Mouse (Mus musculus): Measurements from ENCODE around the gene Tbl2. TPM values are rescaled to one million over a fixed set of nuclear protein-coding genes. Genes with fewer than 3 reads are reported as not detected.

Tbl2 gene
- 10.4 and 12.3 TPM in 2 replicates for polyA plus RNA-seq (2015; fragmentation: Nextera tagmentation; extraction: Ambion mirVana)

DNA sequence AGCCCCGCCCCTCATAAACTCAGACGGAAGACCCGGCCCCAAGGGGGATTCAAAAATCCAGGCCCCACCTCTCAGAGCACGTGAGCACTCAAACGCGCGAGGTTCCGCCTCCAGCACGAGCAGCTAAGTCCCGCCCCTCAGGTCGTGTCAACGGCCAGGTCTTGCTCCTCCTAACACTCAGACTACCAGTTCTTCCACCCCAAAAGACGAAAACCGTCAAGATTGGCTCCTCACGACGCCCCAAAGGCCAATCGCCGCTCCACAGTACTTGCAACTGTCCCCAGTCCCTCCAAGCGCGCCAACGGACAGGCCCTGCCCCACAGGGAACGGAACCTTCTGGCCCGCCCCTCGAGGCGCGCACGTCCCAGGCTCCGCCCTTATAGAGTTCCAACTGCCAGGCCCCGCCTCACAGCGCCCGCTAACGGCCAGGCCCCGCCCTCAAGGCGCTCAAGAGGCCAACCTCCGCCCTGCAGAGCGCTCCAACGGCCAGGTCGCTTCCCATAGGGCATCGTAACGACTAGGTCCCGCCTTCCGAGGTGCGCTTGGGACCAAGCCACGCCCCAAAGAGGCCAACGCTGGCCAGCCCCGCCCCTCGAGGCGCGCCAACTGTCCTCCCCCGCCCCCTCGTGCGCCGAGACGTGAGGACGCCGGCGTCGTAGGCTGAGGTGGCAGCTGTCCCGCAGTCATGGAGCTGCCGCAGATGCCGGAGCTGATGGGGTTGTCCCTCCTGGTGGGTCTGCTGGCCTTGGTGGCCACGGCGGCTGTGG, at the start of gene Tbl2:
Gene Tbl2 (plus strand): TSS at position 605 of the 767 bp plus-strand sequence.
- H3K36me3 ChIP-seq (replicated peaks; ENCODE audit: insufficient read depth, low read length): peaks cover 12% of the 10 kb centered on the region
- peak; percentile 95 for ATAC-seq
- under 1% methylated on average over 62 of the region's 63 CpGs for WGBS (ENCODE audit: insufficient replicate concordance)

DNA sequence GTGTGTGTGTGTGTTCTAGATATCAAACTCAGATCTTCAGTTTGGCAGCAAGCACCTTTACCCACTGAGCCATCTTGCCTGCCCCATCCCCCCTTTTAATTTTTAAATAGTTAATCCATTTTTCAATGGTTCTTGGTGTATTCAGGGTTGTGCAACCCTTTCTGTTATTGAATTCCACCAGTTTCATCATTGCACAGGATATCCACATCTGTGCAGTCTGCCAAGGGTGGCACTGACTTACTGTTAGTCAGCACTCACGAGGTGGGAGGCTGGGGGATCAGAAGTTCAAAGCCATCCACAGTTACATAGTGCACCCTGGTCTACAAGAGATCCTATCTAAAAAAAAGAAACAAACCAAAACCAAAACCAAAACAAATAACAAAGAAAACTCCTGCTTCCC, 48.5 kb upstream of the Tbl2 start:
- DNase-seq: no peak
- peak; percentile 81 for ATAC-seq
- Histone ChIP-seq H3K27ac (ENCODE audit: low read depth) (no peak overlapping the region), H3K9me3 (ENCODE audit: low read length) (no peaks in the 10 kb centered on the region), H3K4me3 (ENCODE audit: low read depth, low read length) (no peak overlapping the region), H3K9ac (replicated peaks) (no peak overlapping the region), H3K4me1 (ENCODE audit: insufficient read depth) (no peaks in the 10 kb centered on the region), H3K27me3 (ENCODE audit: insufficient read depth, low read length) (0 out of 2 replicates have a peak, but pooled peaks cover 3% of the 10 kb centered on the region), H3K4me2 (ENCODE audit: low read depth, low read length) (no peak overlapping the region), H3K36me3 (replicated peaks; ENCODE audit: insufficient read depth, low read length) (no peaks in the 10 kb centered on the region)
- WGBS (ENCODE audit: insufficient replicate concordance): 38% methylated on average over 1 of the region's 1 CpGs
- TF ChIP-seq CTCF (IDR thresholded peaks at IDR 0.05; ENCODE audit: low read depth) (no peak), EP300 (IDR thresholded peaks at IDR 0.05; ENCODE audit: low read depth) (no peak)

More for the DNA sequence above, at the start of gene Tbl2:
- TF ChIP-seq EP300 (IDR thresholded peaks at IDR 0.05; ENCODE audit: low read depth) (peak; percentile 41), CTCF (IDR thresholded peaks at IDR 0.05; ENCODE audit: low read depth) (peak; percentile 40)
- H3K4me2 ChIP-seq (ENCODE audit: low read depth, low read length): peak within 1 kb of the TSS; percentile 98
- peak; percentile 99 for DNase-seq
- no peaks in the 10 kb centered on the region for H3K27me3 ChIP-seq (ENCODE audit: insufficient read depth, low read length)
- H3K9ac ChIP-seq (replicated peaks): peak within 1 kb of the TSS; percentile 86
- peaks cover 15% of the 10 kb centered on the region for H3K4me1 ChIP-seq (ENCODE audit: insufficient read depth)
- H3K27ac ChIP-seq (ENCODE audit: low read depth): peak within 1 kb of the TSS; percentile 93
- peak within 1 kb of the TSS; percentile 91 for H3K4me3 ChIP-seq (ENCODE audit: low read depth, low read length)
- no peaks in the 10 kb centered on the region for H3K9me3 ChIP-seq (ENCODE audit: low read length)

DNA sequence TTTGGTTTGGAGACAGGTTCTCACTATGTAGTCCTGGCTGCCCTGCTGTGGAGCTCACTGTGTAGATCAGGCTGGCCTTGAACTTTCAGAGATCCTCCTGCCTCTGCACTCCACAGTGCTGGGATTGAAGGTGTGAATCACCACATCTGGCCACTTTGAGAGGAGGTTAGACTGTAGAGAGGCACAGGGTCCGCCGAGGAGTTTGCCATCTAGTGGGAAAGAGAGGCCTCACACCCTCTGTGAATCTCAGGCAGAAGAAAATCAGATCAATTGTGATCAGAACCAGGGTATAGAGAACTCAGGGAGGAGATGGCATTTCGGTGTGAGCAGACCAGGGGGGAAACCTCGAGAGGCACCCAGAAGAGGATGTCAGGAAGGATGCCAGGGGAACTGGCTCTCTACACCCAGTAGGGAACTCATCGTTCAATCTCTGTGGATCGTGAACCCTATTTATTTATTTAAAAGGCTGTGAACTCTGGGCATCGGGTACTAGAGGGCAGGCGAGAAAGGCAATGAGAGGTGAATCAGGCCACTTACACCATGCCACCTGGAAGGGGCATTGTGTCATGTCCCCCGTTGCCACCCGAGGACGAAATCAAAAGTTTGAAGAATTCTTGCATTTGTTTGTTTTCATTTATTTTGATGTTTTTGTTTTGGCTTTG, 45.3 kb upstream of the Tbl2 start:
- no peaks in the 10 kb centered on the region for H3K9me3 ChIP-seq (ENCODE audit: low read length)
- H3K36me3 ChIP-seq (replicated peaks; ENCODE audit: insufficient read depth, low read length): no peaks in the 10 kb centered on the region
- H3K9ac ChIP-seq (replicated peaks): no peak overlapping the region
- H3K27me3 ChIP-seq (ENCODE audit: insufficient read depth, low read length): peaks cover 28% of the 10 kb centered on the region
- no peak overlapping the region for H3K27ac ChIP-seq (ENCODE audit: low read depth)
- no peak overlapping the region for H3K4me2 ChIP-seq (ENCODE audit: low read depth, low read length)
- H3K4me3 ChIP-seq (ENCODE audit: low read depth, low read length): no peak overlapping the region
- H3K4me1 ChIP-seq (ENCODE audit: insufficient read depth): peaks cover 3% of the 10 kb centered on the region
- DNase-seq (no peak), ATAC-seq (no peak)
- TF ChIP-seq EP300 (IDR thresholded peaks at IDR 0.05; ENCODE audit: low read depth) (no peak), CTCF (IDR thresholded peaks at IDR 0.05; ENCODE audit: low read depth) (peak; percentile 65)
- 56% methylated on average over 11 of the region's 11 CpGs for WGBS (ENCODE audit: insufficient replicate concordance)

DNA sequence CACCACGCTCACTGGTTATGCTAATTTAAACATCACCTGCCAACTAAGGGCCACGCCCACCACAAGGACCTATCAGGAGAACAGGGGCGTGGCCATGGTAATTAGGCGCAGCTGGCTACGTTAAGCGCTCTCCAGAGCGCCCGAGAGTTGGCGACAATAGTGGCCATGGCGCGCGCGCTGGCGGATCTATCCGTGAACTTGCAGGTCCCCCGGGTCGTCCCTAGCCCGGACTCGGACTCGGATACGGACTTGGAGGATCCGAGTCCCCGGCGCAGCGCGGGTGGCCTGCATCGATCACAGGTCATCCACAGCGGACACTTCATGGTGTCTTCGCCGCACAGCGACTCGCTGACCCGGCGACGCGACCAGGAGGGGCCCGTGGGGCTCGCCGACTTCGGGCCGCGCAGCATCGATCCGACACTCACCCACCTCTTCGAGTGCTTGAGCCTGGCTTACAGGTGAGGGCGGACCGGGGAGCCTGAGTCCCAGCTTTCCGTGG, 42.6 kb upstream of the Tbl2 start:
- peak; percentile 65 for ATAC-seq
- Histone ChIP-seq H3K4me1 (ENCODE audit: insufficient read depth) (peaks cover 11% of the 10 kb centered on the region), H3K27ac (ENCODE audit: low read depth) (peak overlapping the region; percentile 95), H3K27me3 (ENCODE audit: insufficient read depth, low read length) (peaks cover 28% of the 10 kb centered on the region), H3K9ac (replicated peaks) (peak overlapping the region; percentile 73), H3K4me3 (ENCODE audit: low read depth, low read length) (peak overlapping the region; percentile 58), H3K36me3 (replicated peaks; ENCODE audit: insufficient read depth, low read length) (no peaks in the 10 kb centered on the region), H3K4me2 (ENCODE audit: low read depth, low read length) (peak overlapping the region; percentile 76), H3K9me3 (ENCODE audit: low read length) (no peaks in the 10 kb centered on the region)
- DNase-seq: peak; percentile 86
- TF ChIP-seq EP300 (IDR thresholded peaks at IDR 0.05; ENCODE audit: low read depth): 0 out of 2 replicates have a peak, but pooled peaks have one; percentile 31
- no peak for TF ChIP-seq CTCF (IDR thresholded peaks at IDR 0.05; ENCODE audit: low read depth)
- WGBS (ENCODE audit: insufficient replicate concordance): under 1% methylated on average over 48 of the region's 48 CpGs

DNA sequence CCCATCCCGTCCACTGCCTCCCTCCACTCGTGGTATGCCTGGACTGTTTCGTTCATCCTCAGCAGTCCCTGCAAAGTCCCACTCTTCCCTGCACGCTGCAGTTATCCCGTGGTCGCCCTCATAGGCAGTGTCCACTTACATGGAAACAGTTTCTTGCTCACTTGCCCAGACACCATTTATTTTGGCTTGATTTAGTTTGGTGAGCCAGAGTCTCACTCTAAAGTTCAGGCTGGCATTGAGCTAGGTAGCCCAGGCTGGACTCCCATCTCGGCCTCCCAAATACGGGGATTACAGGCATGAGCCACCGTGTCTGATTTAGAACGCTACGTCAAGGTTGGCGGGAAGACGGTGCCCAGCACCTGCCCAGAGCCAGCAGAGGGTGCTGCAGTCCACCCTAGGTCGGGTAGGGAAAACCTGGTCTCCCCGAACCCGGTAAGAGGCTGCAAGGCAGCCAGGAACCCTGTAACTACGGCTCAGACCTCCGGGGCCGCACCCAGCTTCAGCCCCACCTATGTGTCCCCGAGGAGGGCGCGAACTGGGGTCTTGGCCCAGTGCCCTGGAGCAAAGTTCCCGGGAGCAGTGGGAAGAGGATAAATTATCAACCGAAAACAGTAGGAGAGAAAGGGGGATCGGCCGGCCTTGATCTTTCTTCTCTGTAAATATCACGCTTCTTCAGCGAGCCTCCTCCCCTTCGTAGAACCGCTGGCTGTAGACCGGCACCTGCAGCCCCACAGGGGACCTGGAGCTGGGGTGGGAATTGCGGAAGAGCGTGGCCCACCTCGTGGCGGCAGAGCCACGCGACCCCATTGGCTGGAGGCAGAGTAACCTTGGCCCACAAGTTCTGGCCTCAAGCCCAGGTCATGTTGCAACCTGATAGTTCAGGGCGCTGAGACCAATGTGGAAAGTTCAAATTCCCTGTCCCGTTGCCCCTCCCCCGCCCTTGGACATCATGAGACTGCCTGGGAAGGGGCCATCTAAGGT, 41.6 kb upstream of the Tbl2 start:
- peak overlapping the region; percentile 58 for H3K4me3 ChIP-seq (ENCODE audit: low read depth, low read length)
- peak overlapping the region; percentile 95 for H3K27ac ChIP-seq (ENCODE audit: low read depth)
- DNase-seq: peak; percentile 88
- peak overlapping the region; percentile 76 for H3K4me2 ChIP-seq (ENCODE audit: low read depth, low read length)
- peaks cover 28% of the 10 kb centered on the region for H3K27me3 ChIP-seq (ENCODE audit: insufficient read depth, low read length)
- 9% methylated on average over 40 of the region's 40 CpGs for WGBS (ENCODE audit: insufficient replicate concordance)
- no peaks in the 10 kb centered on the region for H3K9me3 ChIP-seq (ENCODE audit: low read length)
- H3K4me1 ChIP-seq (ENCODE audit: insufficient read depth): peaks cover 11% of the 10 kb centered on the region
- no peaks in the 10 kb centered on the region for H3K36me3 ChIP-seq (replicated peaks; ENCODE audit: insufficient read depth, low read length)
- peak; percentile 86 for ATAC-seq
- TF ChIP-seq CTCF (IDR thresholded peaks at IDR 0.05; ENCODE audit: low read depth) (peak; percentile 74), EP300 (IDR thresholded peaks at IDR 0.05; ENCODE audit: low read depth) (peak; percentile 82)
- H3K9ac ChIP-seq (replicated peaks): peak overlapping the region; percentile 73
